Mouse (Mus musculus) bone marrow macrophage, adult 2 months (primary cell): ENCODE results near the gene Azin2.

Source experiments
- CTCF ChIP-seq: IDR thresholded peaks from 2 replicates; pipeline ENCODE4 v1.5.1; 2012; ENCODE audit warnings: low read depth, mild to moderate bottlenecking, low read length, moderate library complexity
- POLR2A ChIP-seq: IDR thresholded peaks from 2 replicates; pipeline ENCODE4 v1.6.1; 2012; ENCODE audit warnings: mild to moderate bottlenecking, low read depth, low read length, borderline replicate concordance

DNA sequence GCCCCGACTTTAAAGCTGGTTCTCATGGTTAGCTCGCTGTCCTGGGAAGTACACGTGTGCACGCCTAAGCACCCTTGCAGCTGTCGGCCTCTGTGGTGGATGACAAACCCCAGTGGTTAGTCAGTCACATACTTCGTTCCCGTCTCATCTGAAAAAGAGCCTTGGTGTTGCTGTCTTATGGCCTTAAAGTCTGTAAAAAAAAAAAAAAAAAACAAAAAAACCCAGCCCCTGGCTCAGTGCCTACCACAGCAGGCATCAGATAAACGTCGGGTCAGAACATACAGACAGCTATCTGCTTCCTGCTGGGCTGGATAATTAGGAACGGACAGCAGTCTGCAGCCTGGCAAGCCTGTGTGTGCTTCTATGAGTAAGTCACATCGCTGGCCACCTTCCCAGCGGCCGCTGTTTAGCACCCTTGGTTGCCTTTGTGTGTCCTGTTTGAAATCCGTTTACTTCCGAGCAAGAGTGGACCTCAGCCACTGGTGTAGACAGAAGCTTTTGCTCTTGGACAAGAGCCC, 49.4 kb upstream of the Azin2 start:
- TF ChIP-seq CTCF (no peak), POLR2A (no peak)
